Mouse (Mus musculus): Measurements from ENCODE around the gene Atp6v0d1. TPM values are rescaled to one million over a fixed set of nuclear protein-coding genes. Genes with fewer than 3 reads are reported as not detected.

The Atp6v0d1 gene
- total and polyA plus RNA-seq, 3 experiments, result 48.8 to 53.6 (median 51.0) TPM

DNA sequence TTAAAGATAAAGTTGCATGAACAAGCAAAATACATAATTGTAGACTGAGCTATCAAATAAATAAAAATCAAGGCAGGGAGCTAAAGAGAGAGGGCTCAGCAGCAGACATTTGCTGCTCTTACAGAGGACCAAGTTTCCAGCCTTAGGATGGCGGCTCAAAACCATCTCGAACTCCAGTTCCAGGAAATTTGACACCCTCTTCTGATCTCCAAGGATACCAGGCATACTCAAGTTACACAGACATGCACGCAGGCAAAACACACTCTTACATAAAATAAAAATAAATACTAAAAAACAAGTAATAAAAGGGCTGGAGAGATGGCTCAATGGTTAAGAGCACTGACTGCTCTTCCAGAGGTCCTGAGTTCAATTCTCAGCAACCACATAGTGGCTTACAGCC, 72.4 kb downstream of the Atp6v0d1 start:
- dilution Hi-C loops (cut with MboI; ENCODE audit: extremely low pct_ligation_motif_present, extremely low pct_unique_long_range_greater_than_20kb, low sequenced_read_pairs), result no loop called here
- Histone ChIP-seq H3K36me3 (replicated peaks in 1 of 2; ENCODE audit: control insufficient read depth in 1 of 2, insufficient read depth in 1 of 2, low read length in 1 of 2) (no peaks in the 10 kb centered on the region), H3K4me1 (ENCODE audit: control insufficient read depth in 1 of 2, insufficient read depth in 2 of 2) (peaks cover 0 to 15% of the 10 kb centered on the region in 2 experiments; a peak in 2 of 4 replicates), H3K79me2 (replicated peaks; ENCODE audit: control insufficient read depth, extremely low read depth, insufficient read depth, poor library complexity, severe bottlenecking) (no peaks in the 10 kb centered on the region), H3K9ac (ENCODE audit: insufficient read depth, low read depth) (no peak overlapping the region), H3K4me2 (ENCODE audit: insufficient read depth, low read depth, poor library complexity, severe bottlenecking) (no peak overlapping the region), H3K9me3 (replicated peaks; ENCODE audit: low read length) (no peaks in the 10 kb centered on the region), H3K4me3 (replicated peaks in 1 of 3; ENCODE audit: low read depth in 2 of 3, low read length in 2 of 3, poor library complexity in 1 of 3) (no peak overlapping the region), H3K27ac (ENCODE audit: insufficient read depth, low read depth) (no peak overlapping the region), H3K27me3 (replicated peaks) (no peaks in the 10 kb centered on the region)
- DNase-seq (ENCODE audit: extremely low read depth), result no peak
- in situ Hi-C loops (cut with MboI; ENCODE audit: low pct_ligation_motif_present, low pct_unique_long_range_greater_than_20kb, low sequenced_read_pairs), result no loop called here
- TF ChIP-seq ZMIZ1 (IDR thresholded peaks at IDR 0.05; ENCODE audit: low read depth, low read length) (no peak), MAFK (IDR thresholded peaks at IDR 0.05; ENCODE audit: insufficient replicate concordance, low read length) (no peak), GABPA (IDR thresholded peaks at IDR 0.05; ENCODE audit: insufficient replicate concordance, low read depth, low read length) (no peak), TBP (conservative IDR thresholded peaks at IDR 0.05; ENCODE audit: low read depth, low read length) (no peak), CHD2 (IDR thresholded peaks at IDR 0.05; ENCODE audit: low read length) (no peak)

DNA sequence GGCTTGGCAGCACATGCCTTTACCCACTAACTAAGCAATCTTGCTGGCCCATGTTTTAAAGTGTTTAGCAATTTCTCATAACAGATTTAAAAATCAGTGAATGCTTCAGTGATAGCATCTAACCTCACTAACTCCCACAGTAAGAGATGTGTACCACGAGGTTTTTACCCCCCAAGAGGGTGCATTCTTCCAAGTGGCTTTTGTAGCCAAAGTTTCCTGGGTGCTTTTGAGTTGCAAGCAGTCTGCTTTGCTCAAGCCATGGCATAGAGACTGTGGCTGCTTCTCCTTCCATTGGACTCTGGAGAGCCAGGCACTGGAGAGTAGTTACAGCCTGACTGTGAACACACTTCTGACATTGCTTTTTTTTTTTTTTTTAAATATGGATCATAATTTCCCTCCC, 76.6 kb downstream of the Atp6v0d1 start:
- peaks cover 0 to 3% of the 10 kb centered on the region in 2 experiments for H3K36me3 ChIP-seq (replicated peaks in 1 of 2; ENCODE audit: control insufficient read depth in 1 of 2, insufficient read depth in 1 of 2, low read length in 1 of 2)
- dilution Hi-C loops (cut with MboI; ENCODE audit: extremely low pct_ligation_motif_present, extremely low pct_unique_long_range_greater_than_20kb, low sequenced_read_pairs), result no loop called here
- no peaks in the 10 kb centered on the region for H3K27me3 ChIP-seq (replicated peaks)
- no peaks in the 10 kb centered on the region for H3K9me3 ChIP-seq (replicated peaks; ENCODE audit: low read length)
- no peak overlapping the region for H3K4me2 ChIP-seq (ENCODE audit: insufficient read depth, low read depth, poor library complexity, severe bottlenecking)
- no peaks in the 10 kb centered on the region for H3K79me2 ChIP-seq (replicated peaks; ENCODE audit: control insufficient read depth, extremely low read depth, insufficient read depth, poor library complexity, severe bottlenecking)
- in situ Hi-C loops (cut with MboI; ENCODE audit: low pct_ligation_motif_present, low pct_unique_long_range_greater_than_20kb, low sequenced_read_pairs), result loop anchor here (5.0 kb wide), 1 partner anchor 63 kb away; no protein-coding TSS in a partner anchor
- no peak overlapping the region for H3K9ac ChIP-seq (ENCODE audit: insufficient read depth, low read depth)
- H3K4me1 ChIP-seq (ENCODE audit: control insufficient read depth in 1 of 2, insufficient read depth in 2 of 2), result no peaks in the 10 kb centered on the region
- H3K27ac ChIP-seq (ENCODE audit: insufficient read depth, low read depth), result no peak overlapping the region
- H3K4me3 ChIP-seq (replicated peaks in 1 of 3; ENCODE audit: low read depth in 2 of 3, low read length in 2 of 3, poor library complexity in 1 of 3), result no peak overlapping the region
- TF ChIP-seq JUN (IDR thresholded peaks at IDR 0.05; ENCODE audit: insufficient read depth, low read depth, low read length), result no peak
- TF ChIP-seq ZC3H11A (IDR thresholded peaks at IDR 0.05; ENCODE audit: low read depth, low read length), result no peak
- no peak for TF ChIP-seq GABPA (IDR thresholded peaks at IDR 0.05; ENCODE audit: insufficient replicate concordance, low read depth, low read length)
- TF ChIP-seq CHD2 (IDR thresholded peaks at IDR 0.05; ENCODE audit: low read length), result no peak
- TF ChIP-seq USF1 (IDR thresholded peaks at IDR 0.05; ENCODE audit: low read depth, low read length), result no peak
- no peak for TF ChIP-seq TBP (conservative IDR thresholded peaks at IDR 0.05; ENCODE audit: low read depth, low read length)
- TF ChIP-seq UBTF (IDR thresholded peaks at IDR 0.05; ENCODE audit: low read depth, low read length), result no peak
- DNase-seq (ENCODE audit: extremely low read depth), result no peak

DNA sequence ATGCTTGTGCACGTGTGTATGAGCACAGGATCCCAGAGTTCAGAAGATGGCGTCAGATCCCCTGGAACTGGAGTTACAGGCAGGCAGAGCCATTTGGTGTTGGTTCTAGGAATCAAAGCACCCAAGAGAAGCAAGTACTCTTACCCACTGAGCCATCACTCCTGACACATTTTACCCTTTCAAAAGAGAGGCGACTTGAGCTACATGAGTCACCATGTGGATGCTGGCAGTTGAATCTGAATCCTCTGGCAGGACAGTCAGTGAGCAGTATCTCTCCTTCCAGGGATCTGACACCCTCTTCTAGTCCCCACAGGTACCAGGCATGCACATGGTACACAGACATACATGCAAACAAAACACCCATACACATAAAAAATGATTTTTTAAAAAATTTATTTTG, 77.8 kb downstream of the Atp6v0d1 start:
- H3K4me3 ChIP-seq (replicated peaks in 1 of 3; ENCODE audit: low read depth in 2 of 3, low read length in 2 of 3, poor library complexity in 1 of 3), result no peak overlapping the region
- no peak for TF ChIP-seq CHD2 (IDR thresholded peaks at IDR 0.05; ENCODE audit: low read length)
- no peak for TF ChIP-seq ZMIZ1 (IDR thresholded peaks at IDR 0.05; ENCODE audit: low read depth, low read length)
- no peak for TF ChIP-seq CHD1 (IDR thresholded peaks at IDR 0.05; ENCODE audit: low read depth, low read length)
- TF ChIP-seq E2F4 (IDR thresholded peaks at IDR 0.05; ENCODE audit: insufficient replicate concordance, low read depth, low read length), result no peak
- peaks cover 0 to 10% of the 10 kb centered on the region in 2 experiments for H3K36me3 ChIP-seq (replicated peaks in 1 of 2; ENCODE audit: control insufficient read depth in 1 of 2, insufficient read depth in 1 of 2, low read length in 1 of 2)
- in situ Hi-C loops (cut with MboI; ENCODE audit: low pct_ligation_motif_present, low pct_unique_long_range_greater_than_20kb, low sequenced_read_pairs) (loop anchor here (5.0 kb wide), 1 partner anchor 64 kb away; no protein-coding TSS in a partner anchor), dilution Hi-C loops (cut with MboI; ENCODE audit: extremely low pct_ligation_motif_present, extremely low pct_unique_long_range_greater_than_20kb, low sequenced_read_pairs) (no loop called here)
- no peaks in the 10 kb centered on the region for H3K79me2 ChIP-seq (replicated peaks; ENCODE audit: control insufficient read depth, extremely low read depth, insufficient read depth, poor library complexity, severe bottlenecking)
- H3K9ac ChIP-seq (ENCODE audit: insufficient read depth, low read depth), result no peak overlapping the region
- H3K27me3 ChIP-seq (replicated peaks), result no peaks in the 10 kb centered on the region
- no peak overlapping the region for H3K27ac ChIP-seq (ENCODE audit: insufficient read depth, low read depth)
- no peak overlapping the region for H3K4me2 ChIP-seq (ENCODE audit: insufficient read depth, low read depth, poor library complexity, severe bottlenecking)
- 0 out of 4 replicates have a peak, but pooled peaks cover 0 to 3% of the 10 kb centered on the region in 2 experiments for H3K4me1 ChIP-seq (ENCODE audit: control insufficient read depth in 1 of 2, insufficient read depth in 2 of 2)
- no peak for DNase-seq (ENCODE audit: extremely low read depth)
- H3K9me3 ChIP-seq (replicated peaks; ENCODE audit: low read length), result no peaks in the 10 kb centered on the region
